10 mouse cellular contexts compared by ENCODE assay signal in the genomic region with DNA sequence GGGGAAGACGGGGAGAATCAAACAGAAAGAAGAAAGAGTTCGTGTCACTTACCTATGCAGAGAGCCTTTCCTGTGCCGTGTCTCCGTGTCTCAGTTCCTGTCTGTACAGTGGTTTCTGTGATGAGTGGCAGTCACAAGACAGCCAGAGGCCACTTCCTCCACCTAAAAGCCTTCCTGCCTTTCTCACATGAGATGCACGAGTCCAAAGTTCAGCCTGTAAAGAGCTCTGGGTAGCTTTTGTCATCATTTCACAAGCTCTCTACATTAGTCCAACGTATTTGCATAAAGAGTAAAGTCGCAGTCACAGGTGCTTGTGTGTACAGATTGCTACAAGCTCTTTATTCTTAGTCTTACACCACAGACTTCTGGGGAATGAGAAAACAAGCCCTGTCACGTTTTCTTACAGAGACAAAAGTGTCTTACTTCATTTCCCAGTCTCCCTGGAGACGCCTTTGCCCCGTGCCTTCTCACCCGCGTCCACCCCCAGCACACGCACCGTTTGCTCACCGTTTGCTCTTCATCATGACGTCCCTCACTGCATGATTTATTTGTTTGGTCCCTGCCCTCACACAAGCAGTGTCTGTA. TPM values are rescaled to one million over a fixed set of nuclear protein-coding genes. Genes with fewer than 3 reads are reported as not detected.
DNase-seq lines count a peak whose midpoint lies in the region; ATAC-seq lines count a peak whose summit lies in the region.
"Had no signal": no experiment of that assay in that cellular context is flagged by ENCODE, and none has a peak within 500 bp of the region (broad histone marks: within the 10 kb centered on the region; RNA-seq: fewer than 3 reads in every experiment).

Hpgds (minus strand) TSS at position 288 of the 585 bp plus-strand sequence.

- peak; percentile 9 for DNase-seq in adrenal gland, postnatal 14 days
- no peak for DNase-seq in adrenal gland, postnatal 36 days
- DNase-seq in spleen, postnatal 36 days (ENCODE audit: low spot score in 2 of 2): peak; percentile 70
- no peak for DNase-seq in right cerebral cortex, adult 2 months (ENCODE audit: low spot score in 2 of 2)
- no peak for DNase-seq in cerebellum, adult 11-12 months

- no peak within 1 kb of the TSS for H3K27ac ChIP-seq in intestine, embryonic 15.5 days

- H3K36me3 ChIP-seq in intestine, embryonic 15.5 days: no peaks in the 10 kb centered on the region
- H3K36me3 ChIP-seq in megakaryocyte, embryonic 14.5 days (replicated peaks; ENCODE audit: low read length): no peaks in the 10 kb centered on the region

- peak; percentile 92 for ATAC-seq in CD4-positive, CD25-positive, alpha-beta regulatory T cell, adult 4 months
- peak; percentile 90 for ATAC-seq in intestine, embryonic 15.5 days

- no peaks in the 10 kb centered on the region for H3K27me3 ChIP-seq in intestine, embryonic 15.5 days (replicated peaks)
- H3K27me3 ChIP-seq in megakaryocyte, embryonic 14.5 days (replicated peaks): no peaks in the 10 kb centered on the region

- H3K4me3 ChIP-seq in intestine, embryonic 15.5 days (replicated peaks): no peak within 1 kb of the TSS
- peak within 1 kb of the TSS; percentile 87 for H3K4me3 ChIP-seq in megakaryocyte, embryonic 14.5 days (replicated peaks)
- H3K4me3 ChIP-seq: erythroblast, embryonic 14.5 days; myocyte had no signal

- H3K4me1 ChIP-seq in intestine, embryonic 15.5 days (replicated peaks): no peaks in the 10 kb centered on the region
- H3K4me1 ChIP-seq in megakaryocyte, embryonic 14.5 days: peaks cover 55% of the 10 kb centered on the region

- 0 out of 2 replicates have a peak within 1 kb of the TSS, but pooled peaks have one; percentile 2 for H3K4me2 ChIP-seq in intestine, embryonic 15.5 days (replicated peaks)

- no peak within 1 kb of the TSS for H3K9ac ChIP-seq in intestine, embryonic 15.5 days

- no peaks in the 10 kb centered on the region for H3K9me3 ChIP-seq in intestine, embryonic 15.5 days
- H3K9me3 ChIP-seq in megakaryocyte, embryonic 14.5 days: no peaks in the 10 kb centered on the region

- WGBS in intestine, embryonic 15.5 days: 36% methylated on average over 16 of the region's 16 CpGs

RNA-seq across cellular contexts. Expression of gene Hpgds, which starts in this region (rescaled TPM):
- 0.78 and 1.5 TPM in 2 replicates for total RNA-seq in adrenal gland, postnatal 14 days (2021)
- total RNA-seq in adrenal gland, postnatal 36 days (2021): 1 to 10 TPM; 1.8 to 2.5 TPM
- 1 to 10 TPM; 8.9 TPM for polyA plus RNA-seq in CD4-positive, CD25-positive, alpha-beta regulatory T cell, adult 4 months (2017; shearing (Covaris generic))
- 5.6 and 7.0 TPM in 2 replicates for polyA plus RNA-seq in intestine, embryonic 15.5 days (2015; fragmentation: Nextera tagmentation; extraction: Ambion mirVana)
- 2.2 TPM in 1 of 2 replicates, not detected in the other for polyA plus RNA-seq in megakaryocyte, embryonic 14.5 days (2012; ENCODE audit: insufficient read depth, low replicate concordance)
- polyA plus RNA-seq: erythroblast, embryonic 14.5 days had no signal

Comparison
In these comparisons a context has a peak if more than half of its experiments do, and no peak if none do; other contexts are left out.
1. DNase-seq: peak in adrenal gland, postnatal 14 days (single experiment) and spleen, postnatal 36 days (2 of 2); none in adrenal gland, postnatal 36 days (0 of 2), right cerebral cortex, adult 2 months (0 of 2) and cerebellum, adult 11-12 months (single experiment).